Mouse (Mus musculus) midbrain, embryonic 15.5 days (tissue): Measurements from ENCODE around the gene Ltk. TPM values are rescaled to one million over a fixed set of nuclear protein-coding genes. Genes with fewer than 3 reads are reported as not detected.
"Not testable (repeated sequence)": the region's sequence is repeated elsewhere in the genome, so short reads cannot be mapped to it uniquely, and the experiment has no call there.

Experiments used
- ATAC-seq: fragments of 200-750 bp; cut with Nextera tagmentation; replicated peaks from 2 replicates; pipeline ENCODE4 v1.8.0; 2017; ENCODE audit warnings: moderate TSS enrichment
- H3K27ac ChIP-seq: fragments of 300-500 bp; sonication (generic); 2 replicates; pipeline ENCODE4 v1.5.1; 2015; ENCODE audit warnings: mild to moderate bottlenecking, inconsistent platforms
- H3K27me3 ChIP-seq: fragments of 300-500 bp; sonication (generic); replicated peaks from 2 replicates; pipeline ENCODE4 v1.6.1; 2015; ENCODE audit warnings: inconsistent platforms
- H3K36me3 ChIP-seq: fragments of 300-500 bp; sonication (generic); replicated peaks from 2 replicates; pipeline ENCODE4 v1.6.1; 2015; ENCODE audit warnings: inconsistent platforms
- H3K4me1 ChIP-seq: fragments of 300-500 bp; sonication (generic); 2 replicates; pipeline ENCODE4 v1.6.1; 2015; ENCODE audit warnings: inconsistent platforms
- H3K4me2 ChIP-seq: fragments of 300-500 bp; sonication (generic); 2 replicates; pipeline ENCODE4 v1.6.1; 2015; ENCODE audit warnings: inconsistent platforms, mild to moderate bottlenecking, moderate library complexity
- H3K4me3 ChIP-seq: fragments of 300-500 bp; sonication (generic); 2 replicates; pipeline ENCODE4 v1.5.1; 2015; ENCODE audit warnings: mild to moderate bottlenecking, inconsistent platforms
- H3K9ac ChIP-seq: fragments of 300-500 bp; sonication (generic); 2 replicates; pipeline ENCODE4 v1.6.1; 2015; ENCODE audit warnings: mild to moderate bottlenecking, inconsistent platforms
- H3K9me3 ChIP-seq: fragments of 300-500 bp; sonication (generic); 2 replicates; pipeline ENCODE4 v1.6.1; 2016; ENCODE audit warnings: inconsistent platforms
- WGBS: fragments of 180-500 bp; shearing (Covaris S2); methylation state at CpG from one replicate; pipeline ENCODE4 v1.1.7; 2015; ENCODE audit warnings: mixed read lengths; 5-methylcytosine and 5-hydroxymethylcytosine counted together
- polyA plus RNA-seq: library from polyadenylated mRNA; unstranded; fragments of >200 nt; fragmentation: Nextera tagmentation; extraction: Ambion mirVana; gene quantifications from 2 replicates; pipeline ENCODE4 v1.2.1, GENCODE M21; 2015

The Ltk gene
- polyA plus RNA-seq, 1 experiment from 2014 or later, result 2.2 TPM

- 98% methylated on average over 8 of the region's 8 CpGs for WGBS
- Histone ChIP-seq H3K27me3 (no peaks in the 10 kb centered on the region), H3K4me1 (no peaks in the 10 kb centered on the region), H3K4me2 (no peak overlapping the region), H3K9ac (no peak overlapping the region), H3K36me3 (peaks cover 62% of the 10 kb centered on the region), H3K9me3 (no peaks in the 10 kb centered on the region), H3K27ac (no peak overlapping the region), H3K4me3 (no peak overlapping the region)
- ATAC-seq, result no peak
Measured at GRCm38 (mm10) chr2:119721070-119721469, 39.2 kb downstream of the Ltk start.

- H3K27ac ChIP-seq, H3K4me3 ChIP-seq, H3K4me2 ChIP-seq, H3K4me1 ChIP-seq, H3K9ac ChIP-seq, H3K9me3 ChIP-seq, ATAC-seq, H3K27me3 ChIP-seq: not testable (repeated sequence)
- WGBS, result 95% methylated on average over 2 of the region's 2 CpGs
- peaks cover 41% of the 10 kb centered on the region for H3K36me3 ChIP-seq
Measured at GRCm38 (mm10) chr2:119715868-119716267, 44.4 kb downstream of the Ltk start.

- Histone ChIP-seq H3K9ac (no peak overlapping the region), H3K36me3 (peaks cover 43% of the 10 kb centered on the region), H3K27ac (no peak overlapping the region), H3K4me2 (no peak overlapping the region), H3K4me1 (no peaks in the 10 kb centered on the region), H3K27me3 (no peaks in the 10 kb centered on the region), H3K4me3 (no peak overlapping the region), H3K9me3 (no peaks in the 10 kb centered on the region)
- WGBS, result 95% methylated on average over 3 of the region's 3 CpGs
- ATAC-seq, result no peak
Measured at GRCm38 (mm10) chr2:119710011-119710410, 50.2 kb downstream of the Ltk start.

DNA sequence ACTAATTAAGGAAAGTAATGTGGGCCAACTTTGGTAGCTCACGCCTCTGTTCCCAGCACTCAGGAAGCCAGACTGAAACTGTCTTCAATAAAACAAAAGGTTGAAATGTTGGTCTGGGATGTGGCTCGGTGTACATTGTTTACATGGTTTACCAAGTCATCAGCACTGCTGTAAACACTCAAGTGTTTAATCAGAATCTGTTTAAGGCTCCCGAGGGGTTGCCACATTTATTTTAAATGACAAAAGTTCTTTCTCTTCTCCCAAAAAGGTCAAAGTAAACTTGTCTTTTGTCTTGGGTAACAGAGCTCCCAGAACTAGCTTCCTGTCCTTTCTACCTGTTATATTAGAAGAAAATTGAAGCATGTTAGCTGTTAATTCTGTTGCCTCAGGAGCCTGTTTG lies 52.6 kb downstream of the Ltk start:
- no peak overlapping the region for H3K27ac ChIP-seq
- H3K9me3 ChIP-seq, result no peaks in the 10 kb centered on the region
- WGBS, result 89% methylated on average over 3 of the region's 3 CpGs
- H3K9ac ChIP-seq, result no peak overlapping the region
- peaks cover 32% of the 10 kb centered on the region for H3K36me3 ChIP-seq
- no peaks in the 10 kb centered on the region for H3K27me3 ChIP-seq
- no peak for ATAC-seq
- no peaks in the 10 kb centered on the region for H3K4me1 ChIP-seq
- H3K4me2 ChIP-seq, result no peak overlapping the region
- no peak overlapping the region for H3K4me3 ChIP-seq

DNA sequence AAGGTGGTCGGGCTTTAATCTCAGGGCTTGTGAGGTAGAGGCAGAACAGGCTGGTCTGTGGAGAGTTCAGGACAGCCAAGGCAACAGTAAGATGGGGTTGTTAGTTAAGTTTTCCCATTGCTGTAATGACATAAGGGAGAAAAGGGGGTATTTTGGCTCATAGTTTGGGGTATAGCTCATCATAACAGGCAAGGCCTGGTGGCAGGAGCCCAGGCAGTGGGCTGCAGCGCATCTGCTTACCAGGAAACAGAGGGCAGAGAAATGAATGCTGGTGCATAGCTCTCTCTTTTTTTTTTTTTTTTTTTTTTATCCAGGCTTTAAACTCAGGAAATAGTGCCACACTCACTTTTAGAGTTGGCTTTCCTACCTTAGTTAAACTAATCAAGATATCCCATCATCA lies 57.1 kb downstream of the Ltk start:
- no peak for ATAC-seq
- H3K9me3 ChIP-seq, result no peaks in the 10 kb centered on the region
- H3K4me2 ChIP-seq, result no peak overlapping the region
- H3K4me3 ChIP-seq, result no peak overlapping the region
- peaks cover 19% of the 10 kb centered on the region for H3K36me3 ChIP-seq
- WGBS, result 97% methylated on average over 2 of the region's 2 CpGs
- H3K4me1 ChIP-seq, result no peaks in the 10 kb centered on the region
- no peak overlapping the region for H3K27ac ChIP-seq
- H3K27me3 ChIP-seq, result no peaks in the 10 kb centered on the region
- H3K9ac ChIP-seq, result no peak overlapping the region

Other genes starting within 250 kb of the Ltk start
- gene Exd1, start 212.8 kb downstream of the Ltk start, polyA plus RNA-seq, result 0.48 and 0.74 TPM in 2 replicates
- gene Chp1, start 212.7 kb downstream of the Ltk start, polyA plus RNA-seq, result 55.6 and 59.4 TPM in 2 replicates
- 10.1 and 11.6 TPM in 2 replicates for gene Nusap1, start 142.1 kb downstream of the Ltk start, polyA plus RNA-seq
- gene Oip5, start 142.0 kb downstream of the Ltk start, polyA plus RNA-seq, result 3.1 and 4.6 TPM in 2 replicates
- gene Ndufaf1, start 97.6 kb downstream of the Ltk start, polyA plus RNA-seq, result 37.0 and 37.5 TPM in 2 replicates
- 50.0 and 62.3 TPM in 2 replicates for gene Rtf1, start 85.4 kb downstream of the Ltk start, polyA plus RNA-seq
- gene Itpka, start 18.1 kb downstream of the Ltk start, polyA plus RNA-seq, result 0.11 and 0.18 TPM in 2 replicates
- gene Rpap1, start 27.1 kb upstream of the Ltk start, polyA plus RNA-seq, result 21.3 and 21.6 TPM in 2 replicates
- gene Tyro3, start 37.3 kb upstream of the Ltk start, polyA plus RNA-seq, result 20.3 and 22.2 TPM in 2 replicates
- 27.8 and 30.7 TPM in 2 replicates for gene Mga, start 136.8 kb upstream of the Ltk start, polyA plus RNA-seq
- gene Mapkbp1, start 212.3 kb upstream of the Ltk start, polyA plus RNA-seq, result 9.7 and 9.9 TPM in 2 replicates